ENCODE assay signal across 24 mouse cellular contexts in the genomic region with DNA sequence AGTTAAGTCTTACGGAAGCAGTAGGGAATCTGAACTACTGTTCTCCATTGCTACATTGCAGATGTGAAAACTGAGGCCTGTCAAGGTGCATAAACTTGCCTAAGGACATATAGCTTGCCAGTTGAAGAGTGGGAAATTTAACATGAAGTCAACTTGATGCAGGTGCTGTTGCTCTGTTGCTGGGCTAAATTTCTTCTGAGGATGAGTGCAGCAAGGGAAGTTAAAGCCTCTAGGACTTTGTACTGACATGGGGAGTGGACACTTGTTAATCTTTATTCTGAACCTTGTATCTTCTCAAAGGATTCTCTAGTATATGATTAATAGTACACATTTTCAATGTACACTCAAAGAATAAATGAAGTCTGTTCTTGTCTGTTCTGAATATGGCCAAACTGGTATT. TPM values are rescaled to one million over a fixed set of nuclear protein-coding genes. Genes with fewer than 3 reads are reported as not detected.
A peak's percentile ranks its signal among the peaks of the same experiment; 100 is the strongest.
DNase-seq lines count a peak whose midpoint lies in the region; ATAC-seq and TF ChIP-seq lines count a peak whose summit lies in the region.
"Had no signal": no experiment of that assay in that cellular context is flagged by ENCODE, and none has a peak within 500 bp of the region (broad histone marks: within the 10 kb centered on the region; RNA-seq: fewer than 3 reads in every experiment).

No protein-coding gene starts in this region.

- no peak overlapping the region for H3K27ac ChIP-seq in intestine, embryonic 16.5 days (ENCODE audit: low read length)
- no peak overlapping the region for H3K27ac ChIP-seq in intestine, postnatal 0 days (ENCODE audit: low read depth, low read length)
- H3K27ac ChIP-seq in kidney, adult 2 months (ENCODE audit: insufficient read depth, low read depth, low read length): peak overlapping the region; percentile 92
- peak overlapping the region; percentile 42; the same call in 1 of the 2 replicates for H3K27ac ChIP-seq in kidney, embryonic 16.5 days (ENCODE audit: low read length)
- H3K27ac ChIP-seq in lung, postnatal 0 days (ENCODE audit: low read length): no peak overlapping the region
- H3K27ac ChIP-seq in left cerebral cortex, adult 2 months: no peak overlapping the region
- H3K27ac ChIP-seq: embryonic facial prominence, embryonic 12.5 days; forebrain, embryonic 12.5 days; heart, embryonic 15.5 days had no signal

- DNase-seq in kidney, adult 2 months: peak; percentile 68
- peak; percentile 10 to 28 for DNase-seq in kidney, postnatal 25 days
- no peak for DNase-seq in lung, postnatal 0 days (ENCODE audit: low spot score)
- no peak for DNase-seq in thymus, postnatal 4 days
- no peak for DNase-seq in left cerebral cortex, adult 2 months (ENCODE audit: extremely low spot score in 1 of 2, low spot score in 2 of 2)
- DNase-seq: adrenal gland, postnatal 14 days; B cell, adult 2 months; cerebellum, adult 11-12 months; cerebellum, adult 9-10 months; cerebellum, postnatal 25 days; gastrocnemius, postnatal 10 days; heart, adult 18-20 months; heart, postnatal 14 days had no signal

- no peak overlapping the region for H3K4me2 ChIP-seq in intestine, embryonic 16.5 days (ENCODE audit: low read depth, low read length)
- H3K4me2 ChIP-seq in intestine, postnatal 0 days (replicated peaks; ENCODE audit: low read depth): no peak overlapping the region
- no peak overlapping the region for H3K4me2 ChIP-seq in kidney, embryonic 16.5 days (replicated peaks; ENCODE audit: low read depth, low read length)
- H3K4me2 ChIP-seq in lung, postnatal 0 days (replicated peaks; ENCODE audit: low read depth, low read length): no peak overlapping the region
- H3K4me2 ChIP-seq: embryonic facial prominence, embryonic 12.5 days; forebrain, embryonic 12.5 days; heart, embryonic 11.5 days; heart, embryonic 15.5 days had no signal

- H3K4me1 ChIP-seq in intestine, embryonic 16.5 days (ENCODE audit: control insufficient read depth, insufficient read depth, low read length): no peaks in the 10 kb centered on the region
- H3K4me1 ChIP-seq in intestine, postnatal 0 days (replicated peaks; ENCODE audit: control insufficient read depth, insufficient read depth, low read length): 0 out of 2 replicates have a peak, but pooled peaks cover 4% of the 10 kb centered on the region
- peaks cover 7% of the 10 kb centered on the region; the same call in 1 of the 2 replicates for H3K4me1 ChIP-seq in kidney, adult 2 months (ENCODE audit: control insufficient read depth, insufficient read depth, low read length)
- peaks cover 4% of the 10 kb centered on the region; the same call in 1 of the 2 replicates for H3K4me1 ChIP-seq in kidney, embryonic 16.5 days (ENCODE audit: insufficient read depth, low read length)
- no peaks in the 10 kb centered on the region for H3K4me1 ChIP-seq in lung, postnatal 0 days (ENCODE audit: insufficient read depth, low read depth, low read length)
- H3K4me1 ChIP-seq: heart, embryonic 15.5 days had no signal

- H3K27me3 ChIP-seq in intestine, embryonic 16.5 days (replicated peaks; ENCODE audit: control insufficient read depth, insufficient read depth, low read length): no peaks in the 10 kb centered on the region
- no peaks in the 10 kb centered on the region for H3K27me3 ChIP-seq in intestine, postnatal 0 days (replicated peaks; ENCODE audit: control insufficient read depth, insufficient read depth, low read length)
- H3K27me3 ChIP-seq in kidney, adult 2 months (replicated peaks; ENCODE audit: control insufficient read depth, insufficient read depth, low read length): no peaks in the 10 kb centered on the region
- no peaks in the 10 kb centered on the region for H3K27me3 ChIP-seq in kidney, embryonic 16.5 days (ENCODE audit: insufficient read depth, low read length)
- no peaks in the 10 kb centered on the region for H3K27me3 ChIP-seq in lung, postnatal 0 days (replicated peaks; ENCODE audit: insufficient read depth, low read length)
- H3K27me3 ChIP-seq: embryonic facial prominence, embryonic 12.5 days; forebrain, embryonic 12.5 days; heart, embryonic 15.5 days had no signal

- H3K4me3 ChIP-seq in intestine, embryonic 16.5 days (ENCODE audit: low read length): no peak overlapping the region
- H3K4me3 ChIP-seq in intestine, postnatal 0 days (ENCODE audit: low read depth, low read length): no peak overlapping the region
- H3K4me3 ChIP-seq in kidney, adult 2 months (ENCODE audit: insufficient read depth, low read depth, low read length): no peak overlapping the region
- no peak overlapping the region for H3K4me3 ChIP-seq in kidney, embryonic 16.5 days (ENCODE audit: low read length)
- no peak overlapping the region for H3K4me3 ChIP-seq in lung, postnatal 0 days (ENCODE audit: low read depth, low read length)
- H3K4me3 ChIP-seq in left cerebral cortex, adult 2 months: no peak overlapping the region
- H3K4me3 ChIP-seq: embryonic facial prominence, embryonic 12.5 days; forebrain, embryonic 12.5 days; heart, embryonic 15.5 days had no signal

- no peak for TF ChIP-seq CTCF in intestine, postnatal 0 days (IDR thresholded peaks at IDR 0.05; ENCODE audit: low read depth)
- TF ChIP-seq CTCF in kidney, adult 2 months (conservative IDR thresholded peaks at IDR 0.05; ENCODE audit: insufficient read depth, insufficient read length, low read depth, low read length): no peak
- no peak for TF ChIP-seq CTCF in lung, postnatal 0 days (IDR thresholded peaks at IDR 0.05)
- no peak for TF ChIP-seq CTCF in left cerebral cortex, adult 2 months (IDR thresholded peaks at IDR 0.05)

- TF ChIP-seq EP300 in lung, postnatal 0 days (IDR thresholded peaks at IDR 0.05): no peak

- H3K9me3 ChIP-seq in intestine, embryonic 16.5 days (ENCODE audit: control insufficient read depth, low read length): no peaks in the 10 kb centered on the region
- no peaks in the 10 kb centered on the region for H3K9me3 ChIP-seq in intestine, postnatal 0 days (ENCODE audit: control insufficient read depth)
- no peaks in the 10 kb centered on the region for H3K9me3 ChIP-seq in kidney, embryonic 16.5 days (ENCODE audit: low read length)
- no peaks in the 10 kb centered on the region for H3K9me3 ChIP-seq in lung, postnatal 0 days (ENCODE audit: low read length)
- H3K9me3 ChIP-seq: embryonic facial prominence, embryonic 12.5 days; forebrain, embryonic 12.5 days; G1E; heart, embryonic 15.5 days had no signal

- intact Hi-C loops in left cerebral cortex, adult 2 months (cut with DNase I): no loop called here

- no peak overlapping the region for H3K9ac ChIP-seq in intestine, embryonic 16.5 days (ENCODE audit: low read depth, low read length)
- H3K9ac ChIP-seq in intestine, postnatal 0 days (ENCODE audit: low read depth, low read length): no peak overlapping the region
- H3K9ac ChIP-seq in kidney, embryonic 16.5 days (replicated peaks; ENCODE audit: low read length): no peak overlapping the region
- no peak overlapping the region for H3K9ac ChIP-seq in lung, postnatal 0 days (replicated peaks; ENCODE audit: low read depth)
- H3K9ac ChIP-seq: embryonic facial prominence, embryonic 12.5 days; forebrain, embryonic 12.5 days; heart, embryonic 15.5 days had no signal

- 80% methylated on average over 1 of the region's 1 CpGs for WGBS in intestine, embryonic 16.5 days
- 83% methylated on average over 1 of the region's 1 CpGs for WGBS in intestine, postnatal 0 days
- WGBS in kidney, adult 2 months: 78% methylated on average over 1 of the region's 1 CpGs
- WGBS in kidney, embryonic 16.5 days: 83% methylated on average over 1 of the region's 1 CpGs
- 88% methylated on average over 1 of the region's 1 CpGs for WGBS in lung, postnatal 0 days

- no peak for TF ChIP-seq POLR2A in kidney, adult 2 months (IDR thresholded peaks at IDR 0.05; ENCODE audit: low read depth, low read length)

- no peaks in the 10 kb centered on the region for H3K36me3 ChIP-seq in intestine, embryonic 16.5 days (ENCODE audit: control insufficient read depth, insufficient read depth, low read length)
- H3K36me3 ChIP-seq in intestine, postnatal 0 days (ENCODE audit: control insufficient read depth, insufficient read depth): no peaks in the 10 kb centered on the region
- no peaks in the 10 kb centered on the region for H3K36me3 ChIP-seq in kidney, adult 2 months (ENCODE audit: control insufficient read depth, insufficient read depth, low read length)
- no peaks in the 10 kb centered on the region for H3K36me3 ChIP-seq in kidney, embryonic 16.5 days (ENCODE audit: insufficient read depth, low read length)
- no peaks in the 10 kb centered on the region for H3K36me3 ChIP-seq in lung, postnatal 0 days (ENCODE audit: insufficient read depth, low read length)
- H3K36me3 ChIP-seq: embryonic facial prominence, embryonic 12.5 days; forebrain, embryonic 12.5 days; G1E; heart, embryonic 15.5 days had no signal

- ATAC-seq in intestine, embryonic 16.5 days: peak; percentile 40
- no peak for ATAC-seq in intestine, postnatal 0 days
- peak; percentile 67; the same call in 1 of the 2 replicates for ATAC-seq in kidney, embryonic 16.5 days (ENCODE audit: low FRiP score, low TSS enrichment)
- no peak for ATAC-seq in lung, postnatal 0 days
- ATAC-seq: CD4-positive, CD25-positive, alpha-beta regulatory T cell, adult 4 months; forebrain, embryonic 16.5 days had no signal

RNA-seq across cellular contexts. Expression of a gene that starts 13.7 kb away (rescaled TPM):
- 25.2 and 27.4 TPM in 2 replicates for polyA plus RNA-seq in intestine, embryonic 16.5 days (2015; fragmentation: Nextera tagmentation; extraction: Ambion mirVana)
- polyA plus RNA-seq in intestine, postnatal 0 days (2015; fragmentation: Nextera tagmentation; extraction: Ambion mirVana): 22.6 and 23.1 TPM in 2 replicates
- polyA plus RNA-seq in kidney, adult 2 months (2012; rRNA removed): 1.6 and 2.2 TPM in 2 replicates
- polyA plus RNA-seq in kidney, embryonic 16.5 days (2015; fragmentation: Nextera tagmentation; extraction: Ambion mirVana): 22.4 and 23.3 TPM in 2 replicates
- 73.1 and 76.2 TPM in 2 replicates for polyA plus RNA-seq in lung, postnatal 0 days (2015; fragmentation: Nextera tagmentation; extraction: Ambion mirVana)
- 1 to 10 TPM; 3.8 to 4.4 TPM for total RNA-seq in left cerebral cortex, adult 2 months (2021)
- total RNA-seq: G1E; hematopoietic stem cell, adult 5-6 weeks had no signal
- polyA plus RNA-seq: CD4-positive, CD25-positive, alpha-beta regulatory T cell, adult 4 months; G1E had no signal

Comparison
In these comparisons a context has a peak if more than half of its experiments do, and no peak if none do; other contexts are left out.
1. ATAC-seq: peak in intestine, embryonic 16.5 days (single experiment) and kidney, embryonic 16.5 days (single experiment); none in intestine, postnatal 0 days (single experiment) and lung, postnatal 0 days (single experiment).
2. H3K27ac ChIP-seq: peak in kidney, adult 2 months (single experiment) and kidney, embryonic 16.5 days (single experiment); none in intestine, embryonic 16.5 days (single experiment), intestine, postnatal 0 days (single experiment), lung, postnatal 0 days (single experiment) and left cerebral cortex, adult 2 months (single experiment).
3. DNase-seq: peak in kidney, adult 2 months (single experiment) and kidney, postnatal 25 days (2 of 2); none in lung, postnatal 0 days (single experiment), thymus, postnatal 4 days (single experiment) and left cerebral cortex, adult 2 months (0 of 2).